Mouse (Mus musculus) stomach, embryonic 14.5 days (tissue): ENCODE measurements around the gene Lgals1. TPM values are rescaled to one million over a fixed set of nuclear protein-coding genes. Genes with fewer than 3 reads are reported as not detected.
A peak's percentile ranks its signal among the peaks of the same experiment; 100 is the strongest.

ENCODE experiments used
- ATAC-seq: fragments of 200-750 bp; cut with Nextera tagmentation; 2 replicates; pipeline ENCODE4 v1.8.0; 2017; ENCODE audit warnings: low read depth, moderate TSS enrichment; ENCODE audit not compliant: insufficient number of reproducible peaks, insufficient read depth, low FRiP score
- H3K27ac ChIP-seq: fragments of 300-500 bp; sonication (generic); 2 replicates; pipeline ENCODE4 v1.5.1; 2014; ENCODE audit warnings: mild to moderate bottlenecking, low read length, moderate library complexity, mixed read lengths
- H3K27me3 ChIP-seq: fragments of 300-500 bp; sonication (generic); 2 replicates; pipeline ENCODE4 v1.6.1; 2014; ENCODE audit warnings: low read length, control low read depth, mixed read lengths; ENCODE audit not compliant: control insufficient read depth, insufficient read depth
- H3K36me3 ChIP-seq: fragments of 300-500 bp; sonication (generic); 2 replicates; pipeline ENCODE4 v1.6.1; 2014; ENCODE audit warnings: mild to moderate bottlenecking, control low read depth, low read length, moderate library complexity, mixed read lengths; ENCODE audit not compliant: control insufficient read depth, insufficient read depth
- H3K4me1 ChIP-seq: fragments of 300-500 bp; sonication (generic); 2 replicates; pipeline ENCODE4 v1.6.1; 2014; ENCODE audit warnings: low read length, control low read depth, mixed read lengths; ENCODE audit not compliant: control insufficient read depth, insufficient read depth
- H3K4me2 ChIP-seq: fragments of 300-500 bp; sonication (generic); replicated peaks from 2 replicates; pipeline ENCODE4 v1.6.1; 2014; ENCODE audit warnings: low read depth, low read length, control low read depth
- H3K4me3 ChIP-seq: fragments of 300-500 bp; sonication (generic); 2 replicates; pipeline ENCODE4 v1.5.1; 2014; ENCODE audit warnings: low read depth, low read length, control low read depth
- H3K9ac ChIP-seq: fragments of 300-500 bp; sonication (generic); replicated peaks from 2 replicates; pipeline ENCODE4 v1.6.1; 2014; ENCODE audit warnings: low read depth, mild to moderate bottlenecking, control low read depth, low read length, moderate library complexity, mixed read lengths
- H3K9me3 ChIP-seq: fragments of 300-500 bp; sonication (generic); 2 replicates; pipeline ENCODE4 v1.6.1; 2016; ENCODE audit warnings: low read depth, low read length, control low read depth; ENCODE audit not compliant: control insufficient read depth
- WGBS: fragments of 180-500 bp; shearing (Covaris S2); extraction: QIAGEN DNeasy Blood & Tissue Kit; methylation state at CpG from one replicate; pipeline ENCODE4 v1.1.7; 2014; 5-methylcytosine and 5-hydroxymethylcytosine counted together
- polyA plus RNA-seq: library from polyadenylated mRNA; unstranded; fragments of >200 nt; fragmentation: Nextera tagmentation; extraction: Ambion mirVana; gene quantifications from 2 replicates; pipeline ENCODE4 v1.2.1, GENCODE M21; 2014

Lgals1 gene
- polyA plus RNA-seq, 1 experiment from 2014 or later = 1,697 TPM

GRCm38 (mm10) chr15:78892440-78892839 lies 34.1 kb upstream of the Lgals1 start:
- ATAC-seq = 0 out of 2 replicates have a peak, but pooled peaks have one; percentile 12
- Histone ChIP-seq H3K27me3 (no peaks in the 10 kb centered on the region), H3K27ac (no peak overlapping the region), H3K9ac (no peak overlapping the region), H3K4me2 (no peak overlapping the region), H3K4me3 (no peak overlapping the region), H3K9me3 (no peaks in the 10 kb centered on the region), H3K4me1 (peaks cover 29% of the 10 kb centered on the region), H3K36me3 (peaks cover 32% of the 10 kb centered on the region)
- WGBS = 29% methylated on average over 7 of the region's 7 CpGs

GRCm38 (mm10) chr15:78894726-78895125 lies 31.8 kb upstream of the Lgals1 start:
- WGBS = 70% methylated on average over 13 of the region's 13 CpGs
- H3K27me3 ChIP-seq = no peaks in the 10 kb centered on the region
- peak overlapping the region; percentile 58; the same call in 1 of the 2 replicates for H3K27ac ChIP-seq
- H3K4me1 ChIP-seq = peaks cover 37% of the 10 kb centered on the region
- H3K9ac ChIP-seq = no peak overlapping the region
- no peak overlapping the region for H3K4me3 ChIP-seq
- H3K4me2 ChIP-seq = no peak overlapping the region
- H3K9me3 ChIP-seq = no peaks in the 10 kb centered on the region
- no peak for ATAC-seq
- peaks cover 23% of the 10 kb centered on the region for H3K36me3 ChIP-seq

- Histone ChIP-seq H3K27ac (no peak overlapping the region; the same call in 1 of the 2 replicates), H3K4me1 (peaks cover 40% of the 10 kb centered on the region), H3K27me3 (no peaks in the 10 kb centered on the region), H3K4me2 (no peak overlapping the region), H3K9ac (no peak overlapping the region), H3K36me3 (peaks cover 20% of the 10 kb centered on the region), H3K4me3 (no peak overlapping the region), H3K9me3 (no peaks in the 10 kb centered on the region)
- WGBS = 76% methylated on average over 2 of the region's 2 CpGs
- ATAC-seq = no peak
Observed at GRCm38 (mm10) chr15:78895741-78896140, 30.8 kb upstream of the Lgals1 start.

GRCm38 (mm10) chr15:78896149-78896548 lies 30.4 kb upstream of the Lgals1 start:
- Histone ChIP-seq H3K27ac (no peak overlapping the region), H3K36me3 (peaks cover 20% of the 10 kb centered on the region), H3K27me3 (no peaks in the 10 kb centered on the region), H3K9ac (no peak overlapping the region), H3K4me3 (no peak overlapping the region), H3K4me1 (peaks cover 44% of the 10 kb centered on the region), H3K4me2 (no peak overlapping the region), H3K9me3 (no peaks in the 10 kb centered on the region)
- ATAC-seq = no peak
- WGBS = 72% methylated on average over 3 of the region's 3 CpGs

- no peaks in the 10 kb centered on the region for H3K9me3 ChIP-seq
- H3K27me3 ChIP-seq = no peaks in the 10 kb centered on the region
- WGBS = 84% methylated on average over 4 of the region's 4 CpGs
- no peak overlapping the region for H3K27ac ChIP-seq
- no peak overlapping the region for H3K4me3 ChIP-seq
- H3K36me3 ChIP-seq = peaks cover 9% of the 10 kb centered on the region
- no peak overlapping the region for H3K9ac ChIP-seq
- H3K4me2 ChIP-seq = no peak overlapping the region
- H3K4me1 ChIP-seq = peaks cover 53% of the 10 kb centered on the region
- no peak for ATAC-seq
Observed at GRCm38 (mm10) chr15:78897488-78897887, 29.0 kb upstream of the Lgals1 start.

GRCm38 (mm10) chr15:78898507-78899001 lies 28.0 kb upstream of the Lgals1 start:
- Histone ChIP-seq H3K4me2 (peak overlapping the region; percentile 67), H3K4me3 (peak overlapping the region; percentile 67; the same call in 1 of the 2 replicates), H3K36me3 (peaks cover 12% of the 10 kb centered on the region), H3K4me1 (peaks cover 53% of the 10 kb centered on the region), H3K27me3 (no peaks in the 10 kb centered on the region), H3K9me3 (no peaks in the 10 kb centered on the region), H3K27ac (peak overlapping the region; percentile 82; the same call in 1 of the 2 replicates), H3K9ac (no peak overlapping the region)
- WGBS = 44% methylated on average over 6 of the region's 6 CpGs
- no peak for ATAC-seq

- H3K4me1 ChIP-seq = peaks cover 46% of the 10 kb centered on the region
Observed at GRCm38 (mm10) chr15:78899409-78899739, 27.2 kb upstream of the Lgals1 start, which contains the start of gene Gm49510. Gene Gm49510 (plus strand): TSS chr15:78899667.

GRCm38 (mm10) chr15:78899740-78900584 lies 26.6 kb upstream of the Lgals1 start, which contains the start of gene Sh3bp1:
Gene Sh3bp1 (plus strand): TSS chr15:78899768.
- Histone ChIP-seq H3K9me3 (no peaks in the 10 kb centered on the region), H3K27me3 (no peaks in the 10 kb centered on the region), H3K4me2 (peak within 1 kb of the TSS; percentile 67), H3K4me3 (peak within 1 kb of the TSS; percentile 67), H3K4me1 (peaks cover 40% of the 10 kb centered on the region), H3K27ac (peak within 1 kb of the TSS; percentile 82), H3K9ac (peak within 1 kb of the TSS; percentile 67), H3K36me3 (peaks cover 23% of the 10 kb centered on the region; the same call in 1 of the 2 replicates)
- peak; percentile 53 for ATAC-seq
- 1% methylated on average over 46 of the region's 47 CpGs for WGBS

More at GRCm38 (mm10) chr15:78899409-78899739, 27.2 kb upstream of the Lgals1 start, which contains the start of gene Gm49510:
- 2% methylated on average over 20 of the region's 20 CpGs for WGBS
- peak within 1 kb of the TSS; percentile 67 for H3K4me2 ChIP-seq
- H3K36me3 ChIP-seq = peaks cover 17% of the 10 kb centered on the region; the same call in 1 of the 2 replicates
- peak within 1 kb of the TSS; percentile 67 for H3K4me3 ChIP-seq
- peak within 1 kb of the TSS; percentile 82 for H3K27ac ChIP-seq
- H3K9me3 ChIP-seq = no peaks in the 10 kb centered on the region
- H3K27me3 ChIP-seq = no peaks in the 10 kb centered on the region
- ATAC-seq = no peak
- peak within 1 kb of the TSS; percentile 67 for H3K9ac ChIP-seq
